Mouse (Mus musculus) heart, postnatal 0 days (tissue): Measurements from ENCODE around the gene Morn3.

ENCODE experiments used
- CTCF ChIP-seq: IDR thresholded peaks from 2 replicates; pipeline ENCODE4 v1.5.1; 2016; ENCODE audit warnings: antibody characterized with exemption, control low read depth, low read depth
- EP300 ChIP-seq: IDR thresholded peaks from 2 replicates; pipeline ENCODE4 v1.6.1; 2016; ENCODE audit warnings: antibody characterized with exemption, low read depth

DNA sequence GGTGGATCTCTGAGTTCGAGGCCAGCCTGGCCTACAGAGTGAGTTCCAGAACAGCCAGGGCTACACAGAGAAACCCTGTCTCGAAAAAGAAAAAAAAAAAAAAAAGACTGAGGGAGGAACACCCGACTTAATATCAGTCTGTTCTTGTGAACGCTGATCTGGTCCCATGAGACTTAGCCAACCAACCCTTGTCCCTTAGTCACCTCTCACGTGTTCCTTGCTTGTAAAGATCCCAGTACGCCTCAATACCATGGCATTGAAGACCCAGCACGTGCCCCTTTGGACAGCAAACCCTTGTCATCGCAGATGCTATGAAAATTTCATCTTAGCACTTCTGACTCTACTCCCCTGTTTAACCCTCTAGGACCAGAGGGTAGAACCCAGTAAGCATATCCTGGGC lies 49.5 kb upstream of the Morn3 start:
- TF ChIP-seq CTCF (no peak), EP300 (no peak)
